Comparison of ENCODE assay signal across 25 mouse cellular contexts in genomic region chr13:45192079-45192478, GRCm38 (mm10).
A peak's percentile ranks its signal among the peaks of the same experiment; 100 is the strongest.
DNase-seq lines count a peak whose midpoint lies in the region; ATAC-seq and TF ChIP-seq lines count a peak whose summit lies in the region.
"Had no signal": no experiment of that assay in that cellular context is flagged by ENCODE, and none has a peak within 500 bp of the region (broad histone marks: within the 10 kb centered on the region; RNA-seq: fewer than 3 reads in every experiment).

No protein-coding gene starts in this region.

- peak; percentile 79; the same call in 1 of the 2 replicates for ATAC-seq in forebrain, postnatal 0 days
- ATAC-seq in forebrain, embryonic 11.5 days (replicated peaks; ENCODE audit: low FRiP score): no peak
- no peak for ATAC-seq in midbrain, embryonic 16.5 days
- ATAC-seq in midbrain, embryonic 15.5 days (replicated peaks): no peak
- ATAC-seq in embryonic facial prominence, embryonic 14.5 days (ENCODE audit: low read depth): no peak
- ATAC-seq: intestine, postnatal 0 days; liver, postnatal 0 days; lung, postnatal 0 days; Patski had no signal

- DNase-seq in forebrain, postnatal 0 days: peak; percentile 48
- DNase-seq in forebrain, embryonic 11.5 days (ENCODE audit: low spot score): no peak
- no peak for DNase-seq in embryonic facial prominence, embryonic 14.5 days (ENCODE audit: low spot score)
- peak; percentile 15 for DNase-seq in telencephalon, adult 2 months (ENCODE audit: low read depth, low spot score)
- DNase-seq in kidney, adult 18-20 months: no peak
- DNase-seq: adrenal gland, postnatal 36 days; B cell, adult 2 months; cerebellum, adult 11-12 months; cerebellum, postnatal 10 days; gastrocnemius, postnatal 10 days; kidney, postnatal 36 days; liver, postnatal 0 days; right cerebral cortex, postnatal 25 days; spleen, adult 18-20 months; thymus, postnatal 25 days had no signal

- H3K27ac ChIP-seq in forebrain, postnatal 0 days (ENCODE audit: low read depth, low read length): no peak overlapping the region
- H3K27ac ChIP-seq in forebrain, embryonic 11.5 days (ENCODE audit: low read depth, low read length): no peak overlapping the region
- H3K27ac ChIP-seq in midbrain, embryonic 16.5 days (ENCODE audit: low read length): no peak overlapping the region
- H3K27ac ChIP-seq in midbrain, embryonic 15.5 days: no peak overlapping the region
- no peak overlapping the region for H3K27ac ChIP-seq in embryonic facial prominence, embryonic 14.5 days (replicated peaks; ENCODE audit: low read depth, low read length)
- H3K27ac ChIP-seq: heart, embryonic 10.5 days; kidney, embryonic 15.5 days; midbrain, embryonic 10.5 days had no signal

- H3K9ac ChIP-seq in forebrain, postnatal 0 days: no peak overlapping the region
- H3K9ac ChIP-seq in forebrain, embryonic 11.5 days (ENCODE audit: low read length): no peak overlapping the region
- no peak overlapping the region for H3K9ac ChIP-seq in midbrain, embryonic 16.5 days (ENCODE audit: low read depth, low read length)
- no peak overlapping the region for H3K9ac ChIP-seq in midbrain, embryonic 15.5 days
- H3K9ac ChIP-seq in embryonic facial prominence, embryonic 14.5 days (ENCODE audit: low read depth, low read length): no peak overlapping the region
- H3K9ac ChIP-seq: kidney, embryonic 15.5 days; liver, postnatal 0 days had no signal

- H3K4me3 ChIP-seq in forebrain, postnatal 0 days (ENCODE audit: low read depth, low read length): no peak overlapping the region; the same call in 1 of the 2 replicates
- no peak overlapping the region for H3K4me3 ChIP-seq in forebrain, embryonic 11.5 days (ENCODE audit: low read depth, low read length)
- H3K4me3 ChIP-seq in midbrain, embryonic 16.5 days (ENCODE audit: low read depth, low read length): no peak overlapping the region
- no peak overlapping the region for H3K4me3 ChIP-seq in midbrain, embryonic 15.5 days
- H3K4me3 ChIP-seq in embryonic facial prominence, embryonic 14.5 days (ENCODE audit: low read depth, low read length): no peak overlapping the region
- H3K4me3 ChIP-seq: heart, embryonic 10.5 days; kidney, embryonic 15.5 days; midbrain, embryonic 10.5 days had no signal

- H3K27me3 ChIP-seq in forebrain, postnatal 0 days (ENCODE audit: insufficient read depth, low read length): no peaks in the 10 kb centered on the region
- H3K27me3 ChIP-seq in forebrain, embryonic 11.5 days (ENCODE audit: control insufficient read depth, insufficient read depth, low read length): no peaks in the 10 kb centered on the region
- H3K27me3 ChIP-seq in midbrain, embryonic 16.5 days (ENCODE audit: control insufficient read depth, insufficient read depth, low read depth, low read length): no peaks in the 10 kb centered on the region
- no peaks in the 10 kb centered on the region for H3K27me3 ChIP-seq in midbrain, embryonic 15.5 days (replicated peaks)
- no peaks in the 10 kb centered on the region for H3K27me3 ChIP-seq in embryonic facial prominence, embryonic 14.5 days (replicated peaks; ENCODE audit: control insufficient read depth, insufficient read depth, low read length)
- H3K27me3 ChIP-seq: CH12.LX; kidney, embryonic 15.5 days had no signal

- no peaks in the 10 kb centered on the region for H3K9me3 ChIP-seq in forebrain, postnatal 0 days (ENCODE audit: low read length)
- H3K9me3 ChIP-seq in forebrain, embryonic 11.5 days (ENCODE audit: control insufficient read depth, low read length): no peaks in the 10 kb centered on the region
- H3K9me3 ChIP-seq in midbrain, embryonic 16.5 days (replicated peaks; ENCODE audit: control insufficient read depth, low read length, poor library complexity, severe bottlenecking): 0 out of 2 replicates have a peak, but pooled peaks cover 5% of the 10 kb centered on the region
- no peaks in the 10 kb centered on the region for H3K9me3 ChIP-seq in midbrain, embryonic 15.5 days
- no peaks in the 10 kb centered on the region for H3K9me3 ChIP-seq in embryonic facial prominence, embryonic 14.5 days (ENCODE audit: control insufficient read depth, low read length)
- H3K9me3 ChIP-seq: G1E; heart, embryonic 10.5 days; kidney, embryonic 15.5 days; midbrain, embryonic 10.5 days had no signal

- no peak for TF ChIP-seq CTCF in forebrain, postnatal 0 days (IDR thresholded peaks at IDR 0.05; ENCODE audit: low read depth)

- H3K36me3 ChIP-seq in forebrain, postnatal 0 days (ENCODE audit: insufficient read depth): no peaks in the 10 kb centered on the region
- H3K36me3 ChIP-seq in forebrain, embryonic 11.5 days (ENCODE audit: control insufficient read depth, insufficient read depth, low read length): no peaks in the 10 kb centered on the region
- no peaks in the 10 kb centered on the region for H3K36me3 ChIP-seq in midbrain, embryonic 16.5 days (ENCODE audit: control insufficient read depth, insufficient read depth, low read length)
- H3K36me3 ChIP-seq in midbrain, embryonic 15.5 days (replicated peaks): no peaks in the 10 kb centered on the region
- no peaks in the 10 kb centered on the region for H3K36me3 ChIP-seq in embryonic facial prominence, embryonic 14.5 days (ENCODE audit: control insufficient read depth, insufficient read depth, low read length)
- H3K36me3 ChIP-seq: G1E; heart, embryonic 10.5 days; kidney, embryonic 15.5 days; midbrain, embryonic 10.5 days had no signal

- peak overlapping the region; percentile 26 for H3K4me2 ChIP-seq in forebrain, postnatal 0 days (ENCODE audit: low read depth)
- no peak overlapping the region for H3K4me2 ChIP-seq in forebrain, embryonic 11.5 days (ENCODE audit: low read depth, low read length, severe bottlenecking)
- H3K4me2 ChIP-seq in midbrain, embryonic 16.5 days (ENCODE audit: low read length): peak overlapping the region; percentile 13; the same call in 1 of the 2 replicates
- H3K4me2 ChIP-seq in midbrain, embryonic 15.5 days: no peak overlapping the region
- peak overlapping the region; percentile 33 for H3K4me2 ChIP-seq in embryonic facial prominence, embryonic 14.5 days (ENCODE audit: low read depth, low read length)
- H3K4me2 ChIP-seq: kidney, embryonic 15.5 days had no signal

- H3K4me1 ChIP-seq in forebrain, postnatal 0 days (ENCODE audit: insufficient read depth): peaks cover 4% of the 10 kb centered on the region; the same call in 1 of the 2 replicates
- H3K4me1 ChIP-seq in forebrain, embryonic 11.5 days (replicated peaks; ENCODE audit: control insufficient read depth, insufficient read depth, low read length): peaks cover 9% of the 10 kb centered on the region
- peaks cover 5% of the 10 kb centered on the region; the same call in 1 of the 2 replicates for H3K4me1 ChIP-seq in midbrain, embryonic 16.5 days (ENCODE audit: control insufficient read depth, insufficient read depth, low read length)
- H3K4me1 ChIP-seq in midbrain, embryonic 15.5 days: peaks cover 8% of the 10 kb centered on the region
- H3K4me1 ChIP-seq in embryonic facial prominence, embryonic 14.5 days (ENCODE audit: control insufficient read depth, insufficient read depth, low read length): peaks cover 3% of the 10 kb centered on the region; the same call in 1 of the 2 replicates
- H3K4me1 ChIP-seq: kidney, embryonic 15.5 days; midbrain, embryonic 10.5 days had no signal

- 25% methylated on average over 8 of the region's 8 CpGs for WGBS in forebrain, postnatal 0 days
- 72% methylated on average over 8 of the region's 8 CpGs for WGBS in forebrain, embryonic 11.5 days
- WGBS in midbrain, embryonic 16.5 days: 55% methylated on average over 8 of the region's 8 CpGs
- WGBS in midbrain, embryonic 15.5 days: 70% methylated on average over 8 of the region's 8 CpGs
- 32% methylated on average over 8 of the region's 8 CpGs for WGBS in embryonic facial prominence, embryonic 14.5 days

Comparison
In these comparisons a context has a peak if more than half of its experiments do, and no peak if none do; other contexts are left out.
1. DNase-seq: peak in forebrain, postnatal 0 days (single experiment) and telencephalon, adult 2 months (single experiment); none in forebrain, embryonic 11.5 days (single experiment), embryonic facial prominence, embryonic 14.5 days (single experiment) and kidney, adult 18-20 months (single experiment).
2. H3K4me2 ChIP-seq: peak in forebrain, postnatal 0 days (single experiment), midbrain, embryonic 16.5 days (single experiment) and embryonic facial prominence, embryonic 14.5 days (single experiment); none in forebrain, embryonic 11.5 days (single experiment) and midbrain, embryonic 15.5 days (single experiment).